Mouse (Mus musculus): ENCODE measurements around the gene Pard3. TPM values are rescaled to one million over a fixed set of nuclear protein-coding genes. Genes with fewer than 3 reads are reported as not detected.

Pard3 gene
- polyA plus RNA-seq, 1 experiment from 2014 or later: 14.6 TPM

- no peak for ATAC-seq
- Histone ChIP-seq H3K27me3 (ENCODE audit: control insufficient read depth, insufficient read depth, low read depth, low read length) (no peaks in the 10 kb centered on the region), H3K4me1 (ENCODE audit: control insufficient read depth, insufficient read depth, low read length) (peaks cover 9% of the 10 kb centered on the region), H3K36me3 (ENCODE audit: control insufficient read depth, insufficient read depth, low read length) (no peaks in the 10 kb centered on the region), H3K4me3 (ENCODE audit: low read depth, low read length) (no peak overlapping the region), H3K9me3 (replicated peaks; ENCODE audit: control insufficient read depth, low read length, poor library complexity, severe bottlenecking) (no peaks in the 10 kb centered on the region), H3K4me2 (ENCODE audit: low read length) (no peak overlapping the region), H3K27ac (ENCODE audit: low read length) (no peak overlapping the region), H3K9ac (ENCODE audit: low read depth, low read length) (no peak overlapping the region)
- 82% methylated on average over 9 of the region's 9 CpGs for WGBS
Measured at GRCm38 (mm10) chr8:127440161-127440833, 376.6 kb downstream of the Pard3 start.

- peaks cover 9% of the 10 kb centered on the region for H3K4me1 ChIP-seq (ENCODE audit: control insufficient read depth, insufficient read depth, low read length)
- no peak overlapping the region for H3K4me3 ChIP-seq (ENCODE audit: low read depth, low read length)
- no peak overlapping the region for H3K9ac ChIP-seq (ENCODE audit: low read depth, low read length)
- no peak overlapping the region for H3K27ac ChIP-seq (ENCODE audit: low read length)
- H3K4me2 ChIP-seq (ENCODE audit: low read length): no peak overlapping the region
- 88% methylated on average over 6 of the region's 6 CpGs for WGBS
- H3K27me3 ChIP-seq (ENCODE audit: control insufficient read depth, insufficient read depth, low read depth, low read length): no peaks in the 10 kb centered on the region
- H3K9me3 ChIP-seq (replicated peaks; ENCODE audit: control insufficient read depth, low read length, poor library complexity, severe bottlenecking): no peaks in the 10 kb centered on the region
- H3K36me3 ChIP-seq (ENCODE audit: control insufficient read depth, insufficient read depth, low read length): no peaks in the 10 kb centered on the region
- ATAC-seq: no peak
Measured at GRCm38 (mm10) chr8:127440834-127441485, 377.3 kb downstream of the Pard3 start.

- no peak for ATAC-seq
Measured at GRCm38 (mm10) chr8:127447401-127447800, 383.7 kb downstream of the Pard3 start.

GRCm38 (mm10) chr8:127449066-127449840 is 385.6 kb downstream of the Pard3 start:
- no peak overlapping the region for H3K27ac ChIP-seq (ENCODE audit: low read length)
- H3K4me3 ChIP-seq (ENCODE audit: low read depth, low read length): no peak overlapping the region
- H3K4me1 ChIP-seq (ENCODE audit: control insufficient read depth, insufficient read depth, low read length): peaks cover 15% of the 10 kb centered on the region
- H3K9me3 ChIP-seq (replicated peaks; ENCODE audit: control insufficient read depth, low read length, poor library complexity, severe bottlenecking): no peaks in the 10 kb centered on the region
- no peak overlapping the region for H3K9ac ChIP-seq (ENCODE audit: low read depth, low read length)
- H3K36me3 ChIP-seq (ENCODE audit: control insufficient read depth, insufficient read depth, low read length): no peaks in the 10 kb centered on the region
- ATAC-seq: no peak
- no peak overlapping the region for H3K4me2 ChIP-seq (ENCODE audit: low read length)
- no peaks in the 10 kb centered on the region for H3K27me3 ChIP-seq (ENCODE audit: control insufficient read depth, insufficient read depth, low read depth, low read length)
- 95% methylated on average over 6 of the region's 6 CpGs for whole genome bisulfite sequencing

More at GRCm38 (mm10) chr8:127447401-127447800, 383.7 kb downstream of the Pard3 start:
- Histone ChIP-seq H3K36me3 (ENCODE audit: control insufficient read depth, insufficient read depth, low read length) (no peaks in the 10 kb centered on the region), H3K9ac (ENCODE audit: low read depth, low read length) (no peak overlapping the region), H3K4me3 (ENCODE audit: low read depth, low read length) (no peak overlapping the region), H3K27me3 (ENCODE audit: control insufficient read depth, insufficient read depth, low read depth, low read length) (no peaks in the 10 kb centered on the region), H3K27ac (ENCODE audit: low read length) (no peak overlapping the region), H3K9me3 (replicated peaks; ENCODE audit: control insufficient read depth, low read length, poor library complexity, severe bottlenecking) (no peaks in the 10 kb centered on the region), H3K4me2 (ENCODE audit: low read length) (no peak overlapping the region), H3K4me1 (ENCODE audit: control insufficient read depth, insufficient read depth, low read length) (peaks cover 15% of the 10 kb centered on the region)
- WGBS: 94% methylated on average over 1 of the region's 1 CpGs

- 23% methylated on average over 14 of the region's 14 CpGs for WGBS
- Histone ChIP-seq H3K27ac (ENCODE audit: low read length) (no peak overlapping the region), H3K4me3 (ENCODE audit: low read depth, low read length) (no peak overlapping the region), H3K27me3 (ENCODE audit: control insufficient read depth, insufficient read depth, low read depth, low read length) (no peaks in the 10 kb centered on the region), H3K4me2 (ENCODE audit: low read length) (peak overlapping the region; percentile 15; the same call in 1 of the 2 replicates), H3K9ac (ENCODE audit: low read depth, low read length) (no peak overlapping the region), H3K4me1 (ENCODE audit: control insufficient read depth, insufficient read depth, low read length) (peaks cover 15% of the 10 kb centered on the region), H3K9me3 (replicated peaks; ENCODE audit: control insufficient read depth, low read length, poor library complexity, severe bottlenecking) (no peaks in the 10 kb centered on the region), H3K36me3 (ENCODE audit: control insufficient read depth, insufficient read depth, low read length) (no peaks in the 10 kb centered on the region)
- ATAC-seq: peak; percentile 81
Measured at GRCm38 (mm10) chr8:127450954-127451668, 387.4 kb downstream of the Pard3 start.

GRCm38 (mm10) chr8:127452364-127452763 is 388.7 kb downstream of the Pard3 start:
- H3K36me3 ChIP-seq (ENCODE audit: control insufficient read depth, insufficient read depth, low read length): no peaks in the 10 kb centered on the region
- WGBS: 63% methylated on average over 6 of the region's 6 CpGs
- H3K27ac ChIP-seq (ENCODE audit: low read length): no peak overlapping the region
- H3K9me3 ChIP-seq (replicated peaks; ENCODE audit: control insufficient read depth, low read length, poor library complexity, severe bottlenecking): no peaks in the 10 kb centered on the region
- H3K4me1 ChIP-seq (ENCODE audit: control insufficient read depth, insufficient read depth, low read length): peaks cover 18% of the 10 kb centered on the region
- H3K4me3 ChIP-seq (ENCODE audit: low read depth, low read length): no peak overlapping the region
- ATAC-seq: no peak
- H3K4me2 ChIP-seq (ENCODE audit: low read length): no peak overlapping the region
- no peak overlapping the region for H3K9ac ChIP-seq (ENCODE audit: low read depth, low read length)
- no peaks in the 10 kb centered on the region for H3K27me3 ChIP-seq (ENCODE audit: control insufficient read depth, insufficient read depth, low read depth, low read length)

- H3K4me1 ChIP-seq (ENCODE audit: control insufficient read depth, insufficient read depth, low read length): peaks cover 3% of the 10 kb centered on the region; the same call in 1 of the 2 replicates
- ATAC-seq: no peak
- H3K4me3 ChIP-seq (ENCODE audit: low read depth, low read length): no peak overlapping the region
- no peak overlapping the region for H3K4me2 ChIP-seq (ENCODE audit: low read length)
- H3K27me3 ChIP-seq (ENCODE audit: control insufficient read depth, insufficient read depth, low read depth, low read length): no peaks in the 10 kb centered on the region
- H3K9me3 ChIP-seq (replicated peaks; ENCODE audit: control insufficient read depth, low read length, poor library complexity, severe bottlenecking): no peaks in the 10 kb centered on the region
- H3K9ac ChIP-seq (ENCODE audit: low read depth, low read length): no peak overlapping the region
- H3K36me3 ChIP-seq (ENCODE audit: control insufficient read depth, insufficient read depth, low read length): no peaks in the 10 kb centered on the region
- no peak overlapping the region for H3K27ac ChIP-seq (ENCODE audit: low read length)
- WGBS: 56% methylated on average over 3 of the region's 3 CpGs
Measured at GRCm38 (mm10) chr8:127457901-127458300, 394.2 kb downstream of the Pard3 start.

- Histone ChIP-seq H3K9me3 (replicated peaks; ENCODE audit: control insufficient read depth, low read length, poor library complexity, severe bottlenecking) (no peaks in the 10 kb centered on the region), H3K27me3 (ENCODE audit: control insufficient read depth, insufficient read depth, low read depth, low read length) (no peaks in the 10 kb centered on the region), H3K4me1 (ENCODE audit: control insufficient read depth, insufficient read depth, low read length) (peaks cover 3% of the 10 kb centered on the region; the same call in 1 of the 2 replicates), H3K4me3 (ENCODE audit: low read depth, low read length) (no peak overlapping the region), H3K36me3 (ENCODE audit: control insufficient read depth, insufficient read depth, low read length) (no peaks in the 10 kb centered on the region), H3K9ac (ENCODE audit: low read depth, low read length) (no peak overlapping the region), H3K27ac (ENCODE audit: low read length) (no peak overlapping the region), H3K4me2 (ENCODE audit: low read length) (no peak overlapping the region)
- no peak for ATAC-seq
- WGBS: 89% methylated on average over 3 of the region's 3 CpGs
Measured at GRCm38 (mm10) chr8:127461173-127461572, 397.5 kb downstream of the Pard3 start.
